Mouse (Mus musculus) gastrocnemius, adult 8-10 months (tissue): ENCODE data around the gene Fam57a. TPM values are rescaled to one million over a fixed set of nuclear protein-coding genes. Genes with fewer than 3 reads are reported as not detected.

ENCODE experiments used
- DNase-seq, 2 experiments: peaks; one replicate each; pipeline ENCODE4 v3.0.0; 2022; ENCODE audit warnings: low spot score in 2 of 2
- total RNA-seq, 4 experiments: library from RNA; stranded (reverse); gene quantifications; 2 replicates each; pipeline ENCODE4 v1.2.4; 2022

The Fam57a gene
- total RNA-seq: 1 to 10 TPM in 2 of 4 experiments, under 1 TPM in 2; 0.88 to 2.3 (median 1.1) TPM

DNA sequence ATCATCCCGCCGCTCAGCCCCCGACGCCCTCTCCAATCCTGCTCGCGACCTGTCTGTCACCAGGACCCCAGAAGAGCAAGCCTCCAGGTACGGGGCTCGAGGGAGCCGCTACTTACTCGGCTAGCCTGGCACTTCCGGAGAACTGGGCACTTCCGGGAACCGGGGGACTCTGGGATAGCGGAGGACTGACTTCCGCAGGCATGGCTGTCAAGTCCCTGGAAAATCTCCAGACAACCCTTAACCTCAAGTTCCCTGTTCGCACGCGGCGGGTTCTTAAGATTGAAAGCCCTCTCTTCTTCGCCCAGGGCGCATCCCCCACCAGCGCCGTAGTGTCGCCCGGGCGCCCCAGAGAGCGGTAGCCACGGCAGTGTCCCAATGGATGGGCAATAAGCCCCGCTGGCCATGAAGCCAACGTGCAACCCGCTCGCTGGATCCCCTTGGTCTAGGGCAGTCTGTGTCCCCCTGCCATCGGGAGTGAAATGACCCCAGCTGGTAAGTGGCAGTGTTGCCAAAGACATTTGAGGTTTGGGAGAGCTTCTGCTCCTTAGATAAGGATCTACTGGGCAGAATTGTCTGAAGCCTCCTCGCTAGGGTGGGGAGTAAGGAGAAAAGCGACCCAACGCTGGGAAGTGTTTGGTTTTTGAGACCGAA lies at the start of gene Fam57a, which contains the start of gene Vps53:
TSS of gene Fam57a (plus strand) at position 177 of the 651 bp plus-strand sequence.
TSS of gene Vps53 (minus strand) at position 153 of the 651 bp plus-strand sequence.
- DNase-seq: peak; percentile 79 to 83

DNA sequence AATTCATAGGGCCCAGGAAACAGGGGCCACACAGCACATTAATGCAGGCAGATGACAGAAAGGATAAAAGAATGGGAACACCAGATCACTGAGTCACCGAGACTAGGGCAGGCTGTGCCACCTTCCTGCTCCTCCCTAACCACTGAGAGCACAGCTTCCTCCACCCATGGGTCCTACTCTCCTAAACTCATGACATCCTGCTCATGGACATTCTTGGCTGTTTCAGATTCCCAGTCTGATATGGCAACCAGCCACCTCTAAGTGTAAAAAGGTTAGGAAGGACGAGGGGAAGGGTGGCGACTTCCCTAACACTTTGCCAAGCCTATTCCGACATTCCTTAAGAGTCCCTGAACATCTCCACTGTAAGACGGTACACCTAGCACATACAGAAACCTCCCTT lies 48.6 kb upstream of the Fam57a start:
- DNase-seq: no peak

- DNase-seq: no peak
These were observed 43.6 kb upstream of the Fam57a start for GRCm38 (mm10) chr11:76135641-76136437.

DNA sequence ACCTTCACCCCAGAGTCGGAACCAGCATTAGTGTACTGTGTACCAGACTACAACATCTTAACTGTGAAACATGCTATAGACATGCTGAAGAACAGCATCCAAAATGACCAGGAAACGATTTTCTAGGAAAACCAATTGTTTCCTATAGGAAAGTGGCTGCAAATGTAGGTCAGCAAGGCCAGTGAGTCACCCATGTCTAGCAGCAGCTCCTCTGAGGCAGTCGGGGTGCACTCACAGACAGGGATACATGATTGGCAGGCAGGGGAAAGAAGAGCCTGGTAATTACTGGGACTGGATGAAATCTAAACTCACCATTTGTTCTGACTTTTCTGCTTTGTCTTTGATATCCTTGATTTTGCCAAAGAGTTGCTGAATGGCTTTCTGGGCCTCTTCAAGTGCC lies 41.5 kb upstream of the Fam57a start:
- no peak for DNase-seq

- DNase-seq: no peak
These were observed 35.1 kb upstream of the Fam57a start for GRCm38 (mm10) chr11:76144386-76144785.

GRCm38 (mm10) chr11:76145169-76145568 lies 34.3 kb upstream of the Fam57a start:
- no peak for DNase-seq

GRCm38 (mm10) chr11:76146187-76147010 lies 33.1 kb upstream of the Fam57a start:
- DNase-seq: no peak

- DNase-seq: no peak
These were observed 31.1 kb upstream of the Fam57a start for GRCm38 (mm10) chr11:76148055-76149008.

GRCm38 (mm10) chr11:76150980-76151379 lies 28.5 kb upstream of the Fam57a start:
- DNase-seq: no peak

- DNase-seq: no peak
These were observed 26.1 kb upstream of the Fam57a start for GRCm38 (mm10) chr11:76153236-76153951.

- DNase-seq: no peak
These were observed 25.3 kb upstream of the Fam57a start for GRCm38 (mm10) chr11:76154200-76154599.

DNA sequence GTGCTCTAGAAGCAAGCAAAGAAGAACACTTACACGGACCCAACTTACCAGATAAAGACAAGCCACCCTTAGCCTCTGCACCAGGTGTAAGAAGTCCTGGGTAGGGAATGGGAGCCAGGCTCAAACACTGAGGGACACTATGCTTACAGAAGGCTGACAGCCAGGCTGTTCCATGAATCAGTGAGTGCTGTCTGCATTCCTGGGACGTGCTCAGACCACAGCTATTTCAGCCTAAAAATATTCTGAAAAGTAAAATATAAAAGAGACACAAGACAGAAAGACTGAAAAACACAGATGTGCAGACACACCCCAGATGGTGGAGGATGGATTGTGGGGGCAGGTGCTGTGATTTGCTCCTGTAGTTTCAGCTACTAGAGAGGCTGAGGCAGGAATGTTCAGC lies 24.6 kb upstream of the Fam57a start:
- no peak for DNase-seq

- DNase-seq: no peak
These were observed 21.1 kb upstream of the Fam57a start for GRCm38 (mm10) chr11:76158375-76158774.

DNA sequence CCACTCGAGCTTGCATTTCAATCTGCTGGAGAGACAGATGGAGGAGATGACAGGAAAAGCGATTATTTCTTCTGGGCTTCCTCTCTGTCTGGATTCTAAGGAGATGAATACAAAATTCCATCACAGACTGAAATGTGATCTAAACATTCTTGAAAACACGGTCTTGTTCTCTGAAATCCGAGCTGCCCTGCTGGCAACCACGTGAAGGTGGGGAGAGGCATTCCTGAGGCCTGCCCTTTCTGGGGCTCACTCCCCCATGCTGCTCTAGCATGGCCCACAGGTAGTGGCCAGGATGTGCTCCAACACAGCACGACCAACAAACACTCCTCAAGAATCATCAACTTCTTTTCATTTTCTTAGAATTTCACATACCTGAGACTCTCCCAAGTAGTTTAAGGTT lies 19.2 kb upstream of the Fam57a start:
- no peak for DNase-seq

- no peak for DNase-seq
These were observed 12.8 kb upstream of the Fam57a start for GRCm38 (mm10) chr11:76166657-76167056.

- peak; percentile 20 to 23 for DNase-seq
These were observed 12.2 kb upstream of the Fam57a start for GRCm38 (mm10) chr11:76167079-76167765.

DNA sequence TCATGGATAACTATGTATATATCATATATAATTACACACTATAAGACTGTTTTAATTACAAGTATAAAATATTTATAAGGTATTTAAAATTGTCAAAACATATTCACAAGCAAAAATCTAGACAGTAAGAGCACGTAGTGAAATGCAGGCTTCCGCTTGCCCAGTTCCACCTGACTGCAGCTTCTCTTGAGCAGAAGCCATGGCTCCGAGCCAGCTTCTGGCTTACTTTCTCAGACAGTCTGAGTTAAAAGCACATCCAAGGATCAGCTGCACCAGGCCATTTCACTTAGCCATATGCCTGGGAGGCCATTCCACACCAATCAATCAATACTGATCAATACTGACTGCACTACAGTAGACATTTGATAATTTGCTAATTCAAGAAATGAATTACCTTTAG lies 10.5 kb upstream of the Fam57a start:
- no peak for DNase-seq

DNA sequence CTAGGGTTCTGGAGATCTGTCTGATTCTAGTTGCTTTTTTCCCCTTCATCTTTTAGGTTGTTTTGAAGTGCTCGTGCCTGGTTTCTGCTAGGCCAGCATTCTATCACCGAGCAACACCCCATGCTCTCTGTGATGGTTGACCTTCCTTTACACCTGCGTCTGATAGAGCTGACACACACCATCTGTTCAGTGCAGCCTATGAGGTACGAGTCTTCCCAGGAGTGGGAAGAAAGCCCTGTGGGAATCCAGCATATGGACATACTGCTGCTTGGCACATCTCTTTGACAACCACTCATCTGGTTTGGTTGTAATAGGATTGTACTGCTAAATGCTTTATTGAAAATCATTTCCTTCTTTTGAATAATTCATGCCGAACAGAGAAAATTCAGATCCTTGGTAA lies 9.3 kb upstream of the Fam57a start:
- DNase-seq: no peak

DNA sequence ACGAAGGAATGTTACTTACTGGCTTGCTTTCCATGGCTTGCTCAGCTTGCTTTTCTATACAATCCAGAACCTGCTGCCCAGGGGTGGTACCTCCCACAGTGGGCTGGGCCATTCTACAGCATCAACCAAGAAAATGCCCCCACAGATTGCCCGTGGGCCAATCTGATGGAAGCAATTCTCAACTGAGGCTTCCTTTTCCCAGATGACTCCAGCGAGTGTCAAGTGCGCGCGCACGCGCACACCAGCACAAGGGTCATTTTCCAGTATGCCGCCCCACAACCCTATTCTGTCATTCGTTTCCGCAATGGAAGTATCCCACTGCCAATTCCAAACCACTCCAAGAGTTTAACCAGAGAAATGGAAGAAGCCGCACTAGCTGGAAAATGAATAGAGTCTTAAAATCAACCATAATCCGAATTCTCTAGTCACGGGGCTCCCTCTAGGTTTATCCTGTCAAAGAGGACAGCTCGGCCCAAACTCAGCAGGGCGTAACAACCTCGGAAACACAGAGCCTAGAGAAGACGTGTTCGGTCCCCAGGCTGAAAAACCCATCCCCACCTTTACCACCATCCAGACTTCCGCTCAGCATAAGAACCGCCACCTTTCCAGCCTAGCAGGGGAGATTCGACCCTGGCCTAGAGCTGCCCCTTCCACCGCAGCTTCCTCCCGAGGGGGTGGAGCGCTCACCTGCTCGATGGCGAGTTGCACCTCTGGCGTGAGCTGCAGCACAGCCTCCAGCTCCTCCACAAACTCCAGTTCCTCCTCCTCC lies 561 bp upstream of the Fam57a start:
- DNase-seq: peak in 1 of 2 experiments; percentile 8
